Mouse (Mus musculus) spleen, adult 2 months (tissue): ENCODE data around the gene Myh14.

ENCODE experiments used
- CTCF ChIP-seq: fragments of 200-500 bp; IDR thresholded peaks from 2 replicates; pipeline ENCODE4 v1.5.1; 2011; ENCODE audit warnings: mild to moderate bottlenecking, inconsistent platforms; ENCODE audit not compliant: insufficient read depth, insufficient read length, insufficient replicate concordance; ENCODE audit errors: extremely low read depth
- POLR2A ChIP-seq: fragments of 200-500 bp; IDR thresholded peaks from 2 replicates; pipeline ENCODE4 v1.6.1; 2011; ENCODE audit warnings: low read depth, low read length, inconsistent platforms

DNA sequence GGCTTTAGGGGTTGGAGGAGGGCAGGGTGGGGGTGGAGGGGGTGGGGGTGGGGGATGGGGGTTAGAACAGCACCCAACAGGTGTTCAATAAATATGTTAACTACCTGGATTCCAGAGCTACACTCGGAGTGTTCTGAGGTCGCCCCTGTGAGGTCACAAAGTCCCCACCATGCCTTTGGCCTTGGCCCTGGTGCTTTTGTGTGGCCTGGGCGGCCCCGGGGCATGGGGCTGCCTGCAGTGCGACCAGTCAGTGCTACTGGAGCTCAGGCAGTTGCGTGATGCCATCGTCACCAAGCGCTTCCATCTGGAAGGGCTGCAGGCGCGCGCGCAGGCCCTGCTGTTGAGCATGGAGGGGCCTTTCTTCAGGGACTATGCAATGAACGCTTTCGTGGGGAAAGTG lies 37.9 kb upstream of the Myh14 start, which contains the start of gene Izumo2:
- TF ChIP-seq CTCF (no peak), POLR2A (no peak)
